Mouse (Mus musculus) cerebellum, adult (tissue): ENCODE measurements around the gene Chd2.

Experiments
- ATAC-seq: cut with Nextera tagmentation; 2 replicates; pipeline ENCODE4 v1.9.2; 2017; ENCODE audit warnings: mild to moderate bottlenecking, moderate library complexity, mixed read lengths; ENCODE audit not compliant: insufficient number of reproducible peaks, low FRiP score, low TSS enrichment

Gene Chd2

DNA sequence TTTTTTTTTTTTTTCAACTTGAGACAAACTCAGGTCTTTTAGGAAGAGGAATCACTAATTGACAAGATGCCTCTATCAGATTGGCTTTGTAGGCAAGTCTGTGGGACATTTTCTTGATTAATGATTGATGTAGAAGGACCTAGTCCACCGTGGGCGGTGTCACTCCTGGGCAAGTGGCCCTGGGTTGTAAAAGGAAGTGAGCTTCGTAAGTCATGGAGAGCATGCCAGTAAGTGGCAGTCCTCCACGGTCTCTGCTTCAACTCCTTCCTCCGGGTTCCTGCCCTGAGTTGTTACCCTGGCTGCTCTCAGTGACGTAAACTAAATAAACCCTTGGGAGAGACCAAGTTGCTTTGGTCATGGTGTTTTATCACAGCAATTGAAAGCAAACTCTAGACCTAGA lies 22.5 kb upstream of the Chd2 start:
- no peak for ATAC-seq

DNA sequence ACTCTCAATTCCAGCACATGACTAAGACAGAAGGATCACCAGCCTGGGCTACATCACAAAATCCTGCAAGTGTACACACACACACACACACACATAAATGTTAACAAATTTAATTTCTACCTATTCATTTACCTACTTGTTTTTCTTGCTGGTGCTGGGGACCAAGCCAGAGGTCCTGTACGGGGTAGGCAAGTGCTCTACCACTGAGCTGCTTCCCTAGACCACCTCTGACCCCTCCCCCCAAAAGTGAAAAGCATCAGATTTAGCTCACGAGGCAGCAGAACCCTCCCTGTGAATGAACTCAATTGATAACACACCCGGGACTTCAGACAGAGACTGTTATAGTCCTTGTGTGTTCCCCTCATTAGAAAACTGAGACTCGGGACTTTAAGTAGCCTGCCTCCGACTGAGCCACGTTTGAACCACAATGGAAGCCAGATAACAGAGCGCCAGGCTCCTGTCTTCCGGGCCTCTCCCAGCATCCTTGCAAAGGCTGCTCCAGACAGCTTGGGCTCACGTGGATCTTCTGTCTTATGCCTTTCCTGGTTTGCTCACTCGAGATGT lies 19.9 kb upstream of the Chd2 start:
- no peak for ATAC-seq

DNA sequence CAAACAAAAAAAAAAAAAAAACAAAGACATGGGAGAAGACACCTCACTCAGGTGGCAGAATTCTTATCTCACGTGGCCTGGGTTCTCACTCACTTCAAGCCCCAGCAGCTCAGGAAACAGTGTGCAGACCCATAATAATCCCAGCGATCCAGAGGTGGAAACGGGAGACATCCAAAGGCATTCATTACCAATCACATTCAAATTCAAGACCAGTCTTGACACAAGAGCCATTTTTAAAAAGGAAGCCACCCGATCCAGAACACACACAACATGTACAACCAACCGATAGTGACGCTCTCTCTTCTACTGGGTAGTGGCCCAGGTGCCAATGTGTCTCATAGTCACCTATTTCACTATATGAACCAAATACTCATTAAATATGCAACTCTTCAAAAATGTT lies 19.2 kb upstream of the Chd2 start:
- no peak for ATAC-seq

DNA sequence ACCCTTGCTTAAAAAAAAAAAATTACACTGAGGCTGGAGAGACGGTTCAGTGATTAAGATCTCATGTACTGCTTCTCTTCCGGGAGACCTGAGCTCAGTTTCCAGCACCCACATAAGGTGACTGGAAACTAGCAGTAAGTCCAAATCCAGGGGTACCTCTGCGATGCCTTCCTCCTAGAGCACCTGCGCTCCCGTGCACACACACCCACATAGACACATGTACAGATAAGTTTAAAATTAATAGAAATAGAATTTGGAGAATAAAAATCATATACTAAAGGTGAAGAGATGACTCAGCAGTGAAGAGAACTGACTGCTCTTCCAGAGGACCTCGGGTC lies 18.2 kb upstream of the Chd2 start:
- ATAC-seq: no peak

DNA sequence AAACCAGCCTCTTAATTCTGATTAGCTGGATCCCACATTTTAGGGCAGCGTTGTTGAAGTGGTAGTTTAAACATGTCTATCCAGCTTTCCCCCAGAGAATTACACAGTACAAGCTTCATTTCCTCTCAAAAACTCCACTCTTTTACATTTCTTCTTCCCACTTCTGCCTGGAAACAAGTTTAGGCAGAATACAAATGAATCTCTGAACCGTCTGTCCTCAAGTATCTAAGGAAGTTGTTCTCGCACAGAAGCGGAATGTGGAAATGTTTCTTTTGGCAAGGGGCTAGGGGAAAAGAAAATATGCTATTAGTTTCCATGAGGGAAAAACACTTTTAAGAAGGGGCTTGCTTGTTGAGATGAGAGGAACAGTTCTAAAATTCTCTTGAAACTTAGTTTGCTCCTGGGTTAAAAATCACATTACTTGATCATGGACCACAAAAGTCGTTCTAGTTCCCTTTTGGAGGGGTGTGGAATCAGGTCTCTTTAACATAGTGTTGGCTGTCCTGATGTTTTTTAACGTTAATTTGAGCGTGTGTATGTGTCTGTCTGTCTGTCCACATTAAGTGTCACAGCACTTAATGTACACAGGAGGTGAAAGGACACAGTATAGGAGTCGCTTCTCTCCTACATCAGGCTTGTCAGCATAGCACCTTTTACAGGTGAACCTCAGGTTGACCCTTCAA lies 17.7 kb upstream of the Chd2 start:
- ATAC-seq: no peak

DNA sequence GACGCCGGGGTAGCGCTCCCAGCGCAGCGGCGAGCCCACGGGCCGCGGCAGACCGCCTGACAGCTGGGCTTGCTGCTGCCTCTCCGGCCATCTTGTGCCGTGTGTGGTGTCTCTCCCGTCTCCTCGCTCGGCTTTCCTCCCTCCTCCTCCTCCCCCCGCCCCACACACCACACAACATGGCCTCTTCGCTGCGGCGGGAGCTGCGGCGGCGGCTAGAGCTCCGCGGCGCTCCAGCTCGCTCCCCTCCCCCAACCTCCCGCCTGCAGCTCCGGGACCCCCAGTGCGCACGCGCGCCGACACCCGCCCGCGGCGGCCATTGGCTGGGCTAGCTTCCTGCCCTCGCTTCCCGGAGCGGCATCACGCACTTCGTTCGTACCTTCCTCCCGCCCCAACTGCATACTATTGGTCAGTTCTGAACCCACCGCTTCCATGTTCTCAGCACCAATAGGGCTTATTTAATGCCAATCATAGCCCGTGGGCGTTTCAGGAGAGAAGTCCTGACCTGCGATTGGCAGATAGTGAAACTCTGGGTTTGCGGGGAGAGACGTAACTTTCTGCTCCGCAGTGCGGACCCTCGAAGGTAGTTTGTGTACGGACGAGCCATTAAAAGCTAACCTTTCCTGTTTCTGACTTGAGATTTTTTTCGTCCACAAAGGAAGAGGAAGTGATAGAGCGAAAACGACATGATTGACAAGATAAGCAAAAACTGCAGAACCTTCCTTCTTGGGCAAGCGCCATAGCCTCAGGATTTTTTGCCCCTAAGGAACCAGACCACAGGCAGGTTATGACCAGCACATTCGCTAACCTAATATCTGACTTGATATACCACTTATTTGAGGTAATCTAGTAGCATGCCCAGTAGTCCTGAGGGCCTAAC lies 16.9 kb upstream of the Chd2 start:
- ATAC-seq: peak; percentile 99

DNA sequence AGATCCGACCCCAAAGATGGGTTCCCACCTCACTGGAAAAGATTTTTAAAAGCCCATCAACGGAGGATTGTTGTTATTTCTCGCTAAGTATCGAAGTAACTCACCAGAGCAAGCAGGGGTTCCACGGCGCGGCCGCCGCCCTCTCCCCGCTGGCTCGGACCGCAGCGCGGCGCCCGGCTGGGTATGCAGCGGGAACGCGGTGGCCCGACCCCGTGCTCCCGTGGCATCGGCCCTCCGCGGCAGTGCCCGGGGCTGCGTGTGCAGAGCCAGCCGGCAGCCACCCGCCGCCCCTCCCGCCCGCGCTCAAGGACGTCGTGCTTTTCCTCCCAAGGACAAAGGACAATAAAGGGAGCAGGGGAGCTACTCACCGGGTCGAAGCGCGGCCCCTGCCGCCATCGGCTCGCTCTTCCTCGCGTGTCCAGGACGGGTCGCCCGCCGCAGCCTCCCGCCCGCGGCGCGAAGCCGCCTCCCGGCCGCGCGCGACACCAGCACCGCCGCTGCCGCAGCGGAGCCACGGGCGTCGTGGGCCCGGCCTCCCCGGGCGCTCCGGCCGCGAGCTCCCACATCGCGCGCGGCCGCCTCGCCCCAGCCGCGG lies 16.1 kb upstream of the Chd2 start:
- ATAC-seq: peak; percentile 41; the same call in 1 of the 2 replicates

DNA sequence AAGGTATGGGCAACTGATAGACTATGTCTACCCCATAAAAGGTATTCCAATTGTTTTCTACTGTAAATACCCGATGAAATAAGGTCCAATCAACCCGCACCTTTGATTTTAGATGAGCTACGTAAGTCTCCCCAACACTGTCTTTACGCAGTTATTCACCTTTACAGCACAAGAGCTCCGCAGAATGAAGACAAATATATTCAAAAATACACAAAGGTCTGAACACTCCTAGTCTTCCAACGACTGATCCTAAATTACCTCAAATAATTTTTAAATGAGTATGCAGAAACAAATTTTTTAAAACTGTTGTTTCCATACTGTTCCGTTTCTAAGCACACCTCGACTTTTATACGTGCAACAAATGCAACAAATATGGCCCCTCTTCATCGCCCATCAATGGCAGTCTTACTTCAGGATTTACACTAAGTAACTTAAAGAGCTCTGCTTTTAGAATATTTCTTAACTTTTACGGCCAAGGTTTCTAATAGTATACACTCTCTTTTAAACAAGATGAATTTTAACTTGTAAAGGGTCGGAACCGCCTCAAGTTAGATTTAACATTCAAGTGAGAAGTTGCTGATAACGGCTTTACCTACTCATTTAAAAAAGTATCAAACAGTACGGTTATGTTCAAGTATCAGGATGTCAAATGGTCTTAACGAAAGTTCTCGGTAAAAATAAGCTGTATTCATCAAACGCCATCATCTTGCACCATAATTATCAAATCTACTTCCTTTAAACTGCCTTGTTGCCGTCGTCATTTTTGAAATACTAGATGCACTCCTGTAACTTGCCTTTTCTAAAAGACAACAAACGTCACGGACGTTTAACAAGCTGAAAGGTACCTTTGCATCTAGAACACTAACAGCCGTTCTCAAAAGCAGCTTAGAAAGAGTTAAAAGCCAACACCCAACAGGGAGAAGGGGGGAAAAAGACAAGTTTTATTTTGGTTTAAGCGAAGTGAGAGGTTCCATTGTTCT lies 15.3 kb upstream of the Chd2 start:
- no peak for ATAC-seq

DNA sequence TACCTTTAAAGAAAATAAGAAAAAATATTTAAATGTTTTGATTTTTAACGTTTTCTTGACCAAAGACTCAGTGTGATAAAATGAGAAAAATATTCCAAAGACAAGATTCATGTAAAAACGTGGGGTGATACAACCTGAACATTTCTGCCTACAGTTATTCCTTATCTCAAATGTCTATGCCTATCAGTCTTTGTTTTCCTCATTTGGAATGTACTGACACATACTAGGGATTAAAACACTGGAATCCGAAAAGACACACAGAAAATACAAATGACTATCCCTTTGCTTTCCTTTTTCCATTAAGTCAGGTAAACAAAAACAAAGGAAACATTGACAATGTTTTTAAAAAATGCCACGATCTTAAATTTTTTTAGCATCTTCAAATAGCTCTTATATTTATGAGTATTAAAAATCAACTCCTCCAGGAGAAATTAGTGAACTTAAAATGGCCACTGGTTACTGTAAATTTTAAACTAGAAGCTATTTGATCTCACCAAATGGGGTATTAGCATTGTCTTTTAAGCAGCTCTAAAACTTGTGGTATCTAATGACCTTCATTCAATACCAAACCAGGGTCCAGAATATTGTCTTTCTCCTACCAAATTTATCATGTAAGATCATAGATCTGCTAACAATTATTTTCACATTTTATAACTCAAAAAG lies 14.4 kb upstream of the Chd2 start:
- ATAC-seq: no peak

DNA sequence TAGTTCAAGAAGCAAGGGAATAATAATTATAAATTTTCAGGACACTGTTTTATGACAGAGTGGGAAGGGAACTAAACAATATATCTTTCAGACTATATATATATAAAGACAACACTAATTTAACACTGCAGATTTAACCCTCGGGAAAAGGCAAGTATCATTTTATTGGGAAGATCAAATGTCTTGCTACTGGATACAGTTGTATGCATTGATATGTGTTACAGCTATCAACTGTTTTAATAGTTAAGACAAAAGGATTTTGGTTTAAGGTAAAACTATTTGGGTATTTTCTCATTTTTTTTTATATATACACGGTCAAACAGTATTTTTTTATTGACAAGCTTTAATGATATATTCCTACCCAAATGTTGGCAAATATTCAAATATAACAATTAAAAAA lies 13.2 kb upstream of the Chd2 start:
- ATAC-seq: no peak

DNA sequence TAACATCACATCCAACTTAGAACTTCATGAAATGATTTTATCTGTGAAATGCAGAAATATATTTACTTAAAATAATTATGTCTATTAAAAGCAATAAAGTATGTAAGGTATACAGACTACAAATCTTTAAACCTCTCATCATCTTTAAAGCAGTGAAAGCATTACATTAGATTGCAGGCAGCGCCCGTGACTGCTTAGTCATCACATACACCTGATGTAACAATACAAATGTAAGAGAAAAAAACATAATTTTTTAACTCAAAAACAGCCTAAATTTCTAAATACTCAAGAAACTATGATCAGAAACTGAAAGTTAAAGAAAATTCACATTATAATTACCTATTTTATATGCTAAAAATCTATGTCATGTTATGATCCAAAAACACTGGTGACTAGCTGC lies 11.5 kb upstream of the Chd2 start:
- no peak for ATAC-seq

DNA sequence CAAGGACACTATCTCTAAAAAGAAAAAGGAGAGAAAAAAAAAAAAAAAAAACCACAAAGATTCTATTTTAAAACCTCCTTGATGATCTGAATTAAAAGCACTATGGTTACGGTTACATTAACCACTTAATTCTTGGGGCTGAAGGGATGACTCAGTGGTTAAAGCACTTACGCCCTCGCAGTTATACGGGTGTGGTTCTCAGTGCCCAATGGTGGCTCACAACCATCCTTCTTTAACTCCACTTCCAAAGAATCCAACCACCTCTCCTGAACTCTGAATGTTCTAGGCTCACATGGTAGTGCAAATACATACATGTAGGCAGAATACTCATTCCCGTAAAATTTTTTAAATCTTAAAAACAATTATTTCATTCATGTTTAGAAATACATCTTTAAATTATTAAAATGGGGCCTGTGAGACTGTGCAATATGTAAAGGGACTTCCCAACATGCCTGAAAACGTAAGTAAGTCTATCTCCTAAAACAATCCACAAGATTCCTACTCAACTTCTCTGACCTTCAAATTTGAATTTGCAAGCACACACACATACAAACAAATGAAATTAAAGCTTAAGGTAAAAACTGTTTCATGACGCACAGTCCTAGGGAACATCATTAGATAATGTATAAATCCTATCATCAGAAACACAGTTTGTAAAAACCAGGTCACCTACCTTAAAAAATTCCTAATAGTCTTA lies 10.6 kb upstream of the Chd2 start:
- ATAC-seq: no peak

DNA sequence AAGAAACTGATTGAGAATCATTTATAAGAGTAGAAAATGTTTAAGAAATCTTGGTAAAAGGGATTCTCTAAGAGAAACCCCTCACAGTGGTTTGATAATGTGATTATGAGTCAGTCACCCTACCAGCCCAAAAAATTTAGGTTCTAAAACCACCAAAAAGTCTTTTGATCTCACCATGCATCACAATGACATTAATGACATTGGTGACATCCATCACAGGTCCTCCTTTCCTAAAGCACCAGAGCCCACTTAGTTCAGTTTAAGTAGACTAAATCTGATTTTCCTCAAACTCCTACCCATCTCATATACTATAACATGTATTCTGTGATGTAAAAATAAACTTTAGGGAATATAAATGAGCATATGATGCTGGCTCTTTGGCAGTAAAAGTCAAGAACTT lies 9.7 kb upstream of the Chd2 start:
- no peak for ATAC-seq

DNA sequence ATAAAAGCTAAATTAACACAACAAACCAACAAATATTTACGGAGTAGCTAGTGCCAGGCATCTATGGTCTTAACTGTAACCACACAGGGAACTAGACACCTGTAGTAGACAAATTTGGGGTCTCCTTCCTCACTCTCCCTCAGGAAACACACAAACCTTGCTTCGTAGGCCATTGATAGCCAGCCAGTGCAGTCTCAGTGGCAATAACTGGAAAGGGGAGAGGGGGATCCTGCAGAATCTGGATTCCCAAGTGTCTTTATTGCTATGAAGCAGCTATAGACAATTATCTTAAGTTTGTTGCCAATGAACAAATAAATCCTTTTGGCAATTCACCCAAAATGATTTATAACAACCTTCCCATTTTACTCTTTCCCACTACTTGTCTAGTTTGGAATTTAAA lies 6.4 kb upstream of the Chd2 start:
- no peak for ATAC-seq

DNA sequence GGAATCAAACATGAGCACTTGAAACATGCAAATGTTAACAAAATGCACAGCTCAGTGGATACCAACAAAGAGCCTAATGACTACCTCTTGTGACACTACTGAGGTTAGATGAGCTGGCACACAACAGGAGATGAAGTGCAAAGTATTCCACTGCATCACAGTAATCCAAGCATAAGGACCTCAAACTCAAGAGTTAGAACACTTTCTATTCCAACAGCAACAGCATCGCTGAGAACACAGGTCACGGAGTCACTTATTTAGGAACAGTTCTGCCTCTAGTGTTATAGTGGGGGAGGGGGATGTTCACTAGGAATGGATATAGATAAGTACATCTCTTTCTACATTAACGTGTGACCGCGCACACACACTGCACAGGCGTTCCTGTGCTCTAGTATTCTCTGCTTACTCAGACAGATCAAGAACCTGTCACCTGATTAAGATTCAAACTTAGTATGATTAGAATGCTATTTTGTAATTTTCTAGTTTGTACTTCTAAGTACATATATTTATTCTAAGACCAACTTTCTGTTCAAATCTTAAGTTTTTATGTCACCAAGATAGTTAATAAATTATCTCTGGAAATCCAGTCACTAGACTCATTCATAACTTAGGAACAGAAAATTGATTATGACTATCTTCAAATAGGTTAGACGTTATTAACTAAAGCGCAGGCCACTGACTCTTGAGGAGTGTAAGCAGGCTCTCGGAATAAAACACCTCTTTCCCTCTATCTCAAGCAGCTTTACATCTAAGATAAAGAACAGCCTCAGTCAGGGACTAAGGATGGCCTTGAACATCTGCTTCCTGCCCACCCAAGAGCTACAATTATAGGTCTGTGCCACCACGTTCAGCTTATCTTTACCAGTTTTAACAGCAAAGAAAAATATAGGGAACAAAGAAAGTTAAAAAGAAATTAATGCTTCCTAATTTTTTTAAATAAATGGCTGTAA lies 5.2 kb upstream of the Chd2 start:
- ATAC-seq: no peak

DNA sequence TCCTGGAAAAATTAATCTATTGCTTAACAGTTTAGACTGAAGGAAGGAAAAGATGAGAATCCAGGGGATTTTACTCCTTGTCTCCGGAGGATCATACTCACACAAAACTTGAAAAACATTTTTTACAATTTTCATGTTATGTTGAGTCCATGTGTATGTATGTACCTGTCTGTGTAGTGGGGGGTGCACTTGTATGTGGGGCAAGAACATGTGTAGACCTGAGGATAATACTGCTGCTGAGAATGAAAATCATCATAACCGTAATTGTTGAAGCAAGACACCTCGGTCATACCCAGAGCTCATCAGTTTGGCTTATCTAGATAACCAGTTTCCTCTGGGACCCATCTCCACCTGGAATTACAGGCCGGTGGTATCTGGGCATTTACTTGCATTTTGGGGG lies 3.4 kb upstream of the Chd2 start:
- ATAC-seq: no peak

DNA sequence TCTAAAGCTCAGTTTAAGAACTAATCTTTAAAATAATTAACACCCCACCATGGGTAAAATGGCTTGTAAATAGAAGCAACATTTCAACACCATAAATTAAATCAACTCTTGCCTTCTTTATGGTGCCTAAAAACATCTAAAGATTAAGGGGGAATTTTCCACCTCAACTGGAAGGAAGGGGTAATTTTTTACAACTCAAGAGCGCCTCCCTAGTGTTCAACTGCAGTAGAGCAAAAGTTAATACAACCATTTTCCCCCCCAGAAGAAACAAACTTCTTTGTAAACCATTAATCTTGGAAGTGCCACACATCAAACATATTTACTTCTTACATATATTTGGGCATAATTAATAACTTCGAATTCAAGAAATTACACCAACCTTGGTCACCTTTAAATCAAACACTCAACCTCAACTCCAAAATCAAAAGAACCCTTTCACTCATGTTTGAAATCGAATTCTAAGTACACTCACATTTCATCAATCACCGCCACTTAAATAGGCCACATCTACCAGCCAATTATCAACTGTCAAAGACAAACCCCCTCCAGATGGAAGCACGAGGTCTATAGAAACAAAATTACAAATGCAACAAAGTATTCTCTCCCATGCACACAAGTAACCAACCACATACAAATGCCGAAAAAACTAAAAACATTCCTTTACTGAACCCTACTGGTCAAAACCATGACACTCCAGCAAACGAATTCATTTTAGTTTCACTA lies 662 bp upstream of the Chd2 start:
- no peak for ATAC-seq

DNA sequence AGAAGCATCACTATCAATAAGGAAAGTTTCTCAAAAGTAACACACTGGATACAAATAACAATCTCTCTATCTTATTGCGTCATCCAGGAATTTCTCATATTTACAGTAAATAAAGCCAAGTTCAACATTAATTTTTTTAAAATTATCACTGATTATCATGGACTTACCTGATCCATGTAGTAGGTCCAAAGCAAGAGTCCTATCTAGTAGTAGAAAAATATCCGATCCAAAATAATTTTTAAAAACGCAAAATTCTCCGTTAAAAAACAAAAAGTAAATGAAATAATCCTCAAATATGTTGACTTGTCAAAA lies 595 bp downstream of the Chd2 start:
- ATAC-seq: no peak
